Mouse (Mus musculus) heart, embryonic 10.5 days (tissue): ENCODE measurements around the gene Thegl. TPM values are rescaled to one million over a fixed set of nuclear protein-coding genes. Genes with fewer than 3 reads are reported as not detected.
A peak's percentile ranks its signal among the peaks of the same experiment; 100 is the strongest.
"Not testable (repeated sequence)": the region's sequence is repeated elsewhere in the genome, so short reads cannot be mapped to it uniquely, and the experiment has no call there.

ENCODE experiments used
- DNase-seq: peaks from one replicate; pipeline ENCODE4 v3.0.0-alpha.2; 2017; ENCODE audit warnings: low spot score
- H3K27ac ChIP-seq: fragments of 300-500 bp; sonication (generic); 2 replicates; pipeline ENCODE4 v1.5.1; 2016; ENCODE audit warnings: mild to moderate bottlenecking
- H3K27me3 ChIP-seq: fragments of 300-500 bp; sonication (generic); 2 replicates; pipeline ENCODE4 v1.6.1; 2016; ENCODE audit warnings: mild to moderate bottlenecking; ENCODE audit not compliant: poor library complexity, insufficient read depth, severe bottlenecking
- H3K36me3 ChIP-seq: fragments of 300-500 bp; sonication (generic); 2 replicates; pipeline ENCODE4 v1.6.1; 2016; ENCODE audit warnings: mild to moderate bottlenecking, moderate library complexity
- H3K4me1 ChIP-seq: fragments of 300-500 bp; sonication (generic); 2 replicates; pipeline ENCODE4 v1.6.1; 2016; ENCODE audit warnings: mild to moderate bottlenecking
- H3K4me3 ChIP-seq: fragments of 300-500 bp; sonication (generic); 2 replicates; pipeline ENCODE4 v1.5.1; 2016; ENCODE audit warnings: mild to moderate bottlenecking, moderate library complexity
- H3K9me3 ChIP-seq: fragments of 300-500 bp; sonication (generic); 2 replicates; pipeline ENCODE4 v1.6.1; 2016; ENCODE audit warnings: mild to moderate bottlenecking, moderate library complexity
- WGBS: fragments of 180-500 bp; shearing (Covaris S2); methylation state at CpG from one replicate; pipeline ENCODE4 v1.1.7; 2016; 5-methylcytosine and 5-hydroxymethylcytosine counted together
- polyA plus RNA-seq: library from polyadenylated mRNA; unstranded; fragments of >200 nt; fragmentation: Nextera tagmentation; extraction: Ambion mirVana; gene quantifications from 2 replicates; pipeline ENCODE4 v1.2.1, GENCODE M21; 2016

Thegl gene
- polyA plus RNA-seq = 0.14 and 0.18 TPM in 2 replicates

GRCm38 (mm10) chr5:77015544-77016482, at the start of gene Thegl:
Thegl (plus strand) TSS chr5:77016023.
- Histone ChIP-seq H3K4me3 (peak within 1 kb of the TSS; percentile 63), H3K4me1 (peaks cover 8% of the 10 kb centered on the region; the same call in 1 of the 2 replicates), H3K27me3 (0 out of 2 replicates have a peak, but pooled peaks cover 9% of the 10 kb centered on the region), H3K27ac (no peak within 1 kb of the TSS), H3K36me3 (no peaks in the 10 kb centered on the region), H3K9me3 (no peaks in the 10 kb centered on the region)
- DNase-seq = peak; percentile 93
- 13% methylated on average over 57 of the region's 57 CpGs for WGBS

- H3K27me3 ChIP-seq = no peaks in the 10 kb centered on the region
- H3K9me3 ChIP-seq = no peaks in the 10 kb centered on the region
- H3K27ac ChIP-seq = no peak overlapping the region
- peaks cover 8% of the 10 kb centered on the region for H3K4me1 ChIP-seq
- peaks cover 63% of the 10 kb centered on the region for H3K36me3 ChIP-seq
- 86% methylated on average over 5 of the region's 5 CpGs for WGBS
- no peak overlapping the region for H3K4me3 ChIP-seq
- DNase-seq = no peak
Observed at GRCm38 (mm10) chr5:76969250-76969649, 46.6 kb upstream of the Thegl start.

GRCm38 (mm10) chr5:76971115-76971514, 44.7 kb upstream of the Thegl start:
- not testable (repeated sequence) for H3K27ac ChIP-seq, H3K27me3 ChIP-seq, H3K9me3 ChIP-seq, DNase-seq, H3K4me3 ChIP-seq
- 65% methylated on average over 1 of the region's 1 CpGs for WGBS
- peaks cover 46% of the 10 kb centered on the region for H3K36me3 ChIP-seq
- peaks cover 13% of the 10 kb centered on the region for H3K4me1 ChIP-seq

GRCm38 (mm10) chr5:76973488-76973887, 42.3 kb upstream of the Thegl start:
- WGBS = 64% methylated on average over 3 of the region's 3 CpGs

GRCm38 (mm10) chr5:76974207-76974553, 41.6 kb upstream of the Thegl start:
- WGBS = 2% methylated on average over 17 of the region's 17 CpGs
- Histone ChIP-seq H3K36me3 (peaks cover 40% of the 10 kb centered on the region), H3K9me3 (no peaks in the 10 kb centered on the region), H3K4me1 (peaks cover 13% of the 10 kb centered on the region), H3K27me3 (no peaks in the 10 kb centered on the region), H3K4me3 (peak overlapping the region; percentile 87), H3K27ac (peak overlapping the region; percentile 93)
- no peak for DNase-seq

More at GRCm38 (mm10) chr5:76973488-76973887, 42.3 kb upstream of the Thegl start:
- Histone ChIP-seq H3K27ac (no peak overlapping the region), H3K27me3 (no peaks in the 10 kb centered on the region), H3K36me3 (peaks cover 40% of the 10 kb centered on the region), H3K4me3 (peak overlapping the region; percentile 87), H3K9me3 (no peaks in the 10 kb centered on the region), H3K4me1 (peaks cover 13% of the 10 kb centered on the region)
- no peak for DNase-seq

- Histone ChIP-seq H3K36me3 (peaks cover 40% of the 10 kb centered on the region), H3K4me3 (peak within 1 kb of the TSS; percentile 87), H3K9me3 (no peaks in the 10 kb centered on the region), H3K27ac (peak within 1 kb of the TSS; percentile 93), H3K4me1 (peaks cover 13% of the 10 kb centered on the region), H3K27me3 (no peaks in the 10 kb centered on the region)
- peak; percentile 95 for DNase-seq
- under 1% methylated on average over 60 of the region's 60 CpGs for WGBS
Observed at GRCm38 (mm10) chr5:76974554-76975285, 41.1 kb upstream of the Thegl start, which contains the start of gene Srp72. Srp72 (plus strand) TSS chr5:76974683.

GRCm38 (mm10) chr5:76975736-76976135, 40.1 kb upstream of the Thegl start:
- peaks cover 13% of the 10 kb centered on the region for H3K4me1 ChIP-seq
- no peaks in the 10 kb centered on the region for H3K9me3 ChIP-seq
- no peak for DNase-seq
- H3K36me3 ChIP-seq = peaks cover 41% of the 10 kb centered on the region
- no peak overlapping the region for H3K27ac ChIP-seq
- H3K4me3 ChIP-seq = peak overlapping the region; percentile 87
- H3K27me3 ChIP-seq = no peaks in the 10 kb centered on the region
- WGBS = 88% methylated on average over 8 of the region's 8 CpGs

- 91% methylated on average over 11 of the region's 11 CpGs for WGBS
Observed at GRCm38 (mm10) chr5:76984015-76984414, 31.8 kb upstream of the Thegl start.

GRCm38 (mm10) chr5:76990789-76991188, 25.0 kb upstream of the Thegl start:
- Histone ChIP-seq H3K27ac (no peak overlapping the region), H3K9me3 (no peaks in the 10 kb centered on the region), H3K27me3 (no peaks in the 10 kb centered on the region), H3K36me3 (peaks cover 87% of the 10 kb centered on the region), H3K4me1 (no peaks in the 10 kb centered on the region), H3K4me3 (no peak overlapping the region)
- no peak for DNase-seq
- WGBS = 89% methylated on average over 3 of the region's 3 CpGs

More at GRCm38 (mm10) chr5:76984015-76984414, 31.8 kb upstream of the Thegl start:
- no peaks in the 10 kb centered on the region for H3K27me3 ChIP-seq
- H3K4me3 ChIP-seq = no peak overlapping the region
- no peaks in the 10 kb centered on the region for H3K4me1 ChIP-seq
- peaks cover 87% of the 10 kb centered on the region for H3K36me3 ChIP-seq
- H3K9me3 ChIP-seq = no peaks in the 10 kb centered on the region
- DNase-seq = no peak
- H3K27ac ChIP-seq = no peak overlapping the region

GRCm38 (mm10) chr5:76993174-76993814, 22.5 kb upstream of the Thegl start:
- WGBS = 88% methylated on average over 5 of the region's 5 CpGs
- DNase-seq = no peak
- Histone ChIP-seq H3K27me3 (no peaks in the 10 kb centered on the region), H3K4me1 (no peaks in the 10 kb centered on the region), H3K27ac (no peak overlapping the region), H3K4me3 (no peak overlapping the region), H3K36me3 (peaks cover 94% of the 10 kb centered on the region), H3K9me3 (no peaks in the 10 kb centered on the region)

- no peaks in the 10 kb centered on the region for H3K9me3 ChIP-seq
- H3K4me3 ChIP-seq = no peak overlapping the region
- no peaks in the 10 kb centered on the region for H3K27me3 ChIP-seq
- no peak overlapping the region for H3K27ac ChIP-seq
- peaks cover 77% of the 10 kb centered on the region for H3K36me3 ChIP-seq
- no peak for DNase-seq
- 49% methylated on average over 5 of the region's 5 CpGs for WGBS
- no peaks in the 10 kb centered on the region for H3K4me1 ChIP-seq
Observed at GRCm38 (mm10) chr5:76998416-76998815, 17.4 kb upstream of the Thegl start.

- Histone ChIP-seq H3K4me1 (no peaks in the 10 kb centered on the region), H3K4me3 (no peak overlapping the region), H3K27ac (0 out of 2 replicates have a peak overlapping the region, but pooled peaks have one; percentile 16), H3K36me3 (peaks cover 51% of the 10 kb centered on the region), H3K9me3 (no peaks in the 10 kb centered on the region), H3K27me3 (no peaks in the 10 kb centered on the region)
- 89% methylated on average over 17 of the region's 17 CpGs for WGBS
- no peak for DNase-seq
Observed at GRCm38 (mm10) chr5:77001192-77001591, 14.6 kb upstream of the Thegl start.
